Comparison of ENCODE assay signal across 21 mouse cellular contexts in genomic region chr17:77877016-77877415, GRCm38 (mm10).
A peak's percentile ranks its signal among the peaks of the same experiment; 100 is the strongest.
DNase-seq lines count a peak whose midpoint lies in the region; ATAC-seq and TF ChIP-seq lines count a peak whose summit lies in the region.
"Had no signal": no experiment of that assay in that cellular context is flagged by ENCODE, and none has a peak within 500 bp of the region (broad histone marks: within the 10 kb centered on the region; RNA-seq: fewer than 3 reads in every experiment).

No protein-coding gene starts in this region.

- no peaks in the 10 kb centered on the region for H3K4me1 ChIP-seq in kidney, embryonic 15.5 days
- H3K4me1 ChIP-seq: embryonic facial prominence, embryonic 12.5 days; heart, embryonic 15.5 days; hindbrain, embryonic 13.5 days had no signal

- no peak for TF ChIP-seq POLR2A in brain, embryonic 14.5 days (IDR thresholded peaks at IDR 0.05; ENCODE audit: borderline replicate concordance, extremely low read depth, insufficient read depth, insufficient read length, poor library complexity, severe bottlenecking)

- ATAC-seq in kidney, embryonic 15.5 days (replicated peaks; ENCODE audit: low FRiP score) = no peak
- ATAC-seq: forebrain, embryonic 16.5 days; hindbrain, postnatal 0 days; Patski had no signal

- H3K4me3 ChIP-seq in kidney, embryonic 15.5 days (replicated peaks) = no peak overlapping the region
- no peak overlapping the region for H3K4me3 ChIP-seq in layer of hippocampus, adult 2 months
- H3K4me3 ChIP-seq: embryonic facial prominence, embryonic 12.5 days; heart, adult 2 months; heart, embryonic 15.5 days; hindbrain, embryonic 13.5 days had no signal

- no peaks in the 10 kb centered on the region for H3K36me3 ChIP-seq in kidney, embryonic 15.5 days
- H3K36me3 ChIP-seq: embryonic facial prominence, embryonic 12.5 days; heart, embryonic 15.5 days; hindbrain, embryonic 13.5 days had no signal

- DNase-seq in kidney, adult 11 months = peak; percentile 30
- no peak for DNase-seq in layer of hippocampus, adult 2 months (ENCODE audit: low spot score in 2 of 2)
- DNase-seq in layer of hippocampus, adult 11-12 months (ENCODE audit: low spot score) = no peak
- DNase-seq in brain, embryonic 14.5 days (ENCODE audit: low read depth) = peak; percentile 26
- peak; percentile 25 to 57 for DNase-seq in kidney, postnatal 36 days
- DNase-seq in gastrocnemius, postnatal 25 days = no peak
- no peak for DNase-seq in thymus, postnatal 36 days
- DNase-seq: adrenal gland, postnatal 10 days; cerebellum, adult 8-10 months; cerebellum, postnatal 25 days; gastrocnemius, postnatal 10 days; heart, adult 2 months; heart, postnatal 14 days had no signal

- H3K27ac ChIP-seq in kidney, embryonic 15.5 days = no peak overlapping the region
- H3K27ac ChIP-seq in layer of hippocampus, adult 2 months = peak overlapping the region; percentile 65; the same call in 1 of the 2 replicates
- H3K27ac ChIP-seq: embryonic facial prominence, embryonic 12.5 days; heart, adult 2 months; heart, embryonic 15.5 days; hindbrain, embryonic 13.5 days; hindbrain, postnatal 0 days had no signal

- H3K27me3 ChIP-seq in kidney, embryonic 15.5 days = no peaks in the 10 kb centered on the region
- H3K27me3 ChIP-seq: embryonic facial prominence, embryonic 12.5 days; heart, embryonic 15.5 days; hindbrain, embryonic 13.5 days had no signal

- 31% methylated on average over 2 of the region's 2 CpGs for WGBS in kidney, embryonic 15.5 days

- no peak overlapping the region for H3K4me2 ChIP-seq in kidney, embryonic 15.5 days
- H3K4me2 ChIP-seq: embryonic facial prominence, embryonic 12.5 days; heart, embryonic 11.5 days; heart, embryonic 15.5 days; hindbrain, embryonic 13.5 days had no signal

- H3K9me3 ChIP-seq in kidney, embryonic 15.5 days (replicated peaks) = no peaks in the 10 kb centered on the region
- H3K9me3 ChIP-seq: embryonic facial prominence, embryonic 12.5 days; heart, embryonic 15.5 days; hindbrain, embryonic 13.5 days had no signal

- no peak overlapping the region for H3K9ac ChIP-seq in kidney, embryonic 15.5 days
- H3K9ac ChIP-seq: embryonic facial prominence, embryonic 12.5 days; heart, embryonic 15.5 days; hindbrain, embryonic 13.5 days had no signal

- no peak for TF ChIP-seq CTCF in layer of hippocampus, adult 2 months (conservative IDR thresholded peaks at IDR 0.05)
- no peak for TF ChIP-seq CTCF in brain, embryonic 14.5 days (IDR thresholded peaks at IDR 0.05; ENCODE audit: borderline replicate concordance, extremely low read depth, insufficient read depth, insufficient read length)

Comparison
In these comparisons a context has a peak if more than half of its experiments do, and no peak if none do; other contexts are left out.
1. DNase-seq: peak in kidney, adult 11 months (single experiment), brain, embryonic 14.5 days (single experiment) and kidney, postnatal 36 days (2 of 2); none in layer of hippocampus, adult 2 months (0 of 2), layer of hippocampus, adult 11-12 months (single experiment), gastrocnemius, postnatal 25 days (single experiment) and thymus, postnatal 36 days (0 of 2).